Mouse (Mus musculus) layer of hippocampus, adult 8-10 months (tissue): Measurements from ENCODE around the gene Jpt1. TPM values are rescaled to one million over a fixed set of nuclear protein-coding genes. Genes with fewer than 3 reads are reported as not detected.
"Not testable (repeated sequence)": the region's sequence is repeated elsewhere in the genome, so short reads cannot be mapped to it uniquely, and the experiment has no call there.

Experiments used
- DNase-seq, 2 experiments: peaks; one replicate each; pipeline ENCODE4 v3.0.0; 2022; ENCODE audit warnings: low spot score in 2 of 2
- total RNA-seq, 4 experiments: library from RNA; stranded (reverse); gene quantifications; 2 replicates each; pipeline ENCODE4 v1.2.4; 2022

Gene Jpt1
- total RNA-seq: 100 to 1,000 TPM; 109 to 139 (median 124) TPM

- DNase-seq: peak; percentile 95 to 97
These were observed at the start of gene Jpt1 for GRCm38 (mm10) chr11:115514238-115514663. TSS of gene Jpt1 (minus strand) at chr11:115514387.

GRCm38 (mm10) chr11:115563406-115563805 lies 49.2 kb upstream of the Jpt1 start:
- DNase-seq: no peak

- no peak for DNase-seq
These were observed 41.5 kb upstream of the Jpt1 start for GRCm38 (mm10) chr11:115555717-115556116.

- DNase-seq: no peak
These were observed 38.6 kb upstream of the Jpt1 start for GRCm38 (mm10) chr11:115552783-115553182.

GRCm38 (mm10) chr11:115543571-115543970 lies 29.4 kb upstream of the Jpt1 start:
- no peak for DNase-seq

GRCm38 (mm10) chr11:115538045-115538444 lies 23.9 kb upstream of the Jpt1 start:
- DNase-seq: no peak

GRCm38 (mm10) chr11:115536856-115537568 lies 22.8 kb upstream of the Jpt1 start:
- peak; percentile 41 to 63 for DNase-seq

GRCm38 (mm10) chr11:115536038-115536681 lies 22.0 kb upstream of the Jpt1 start, which contains the start of gene Sumo2:
TSS of gene Sumo2 (minus strand) at chr11:115536276.
- DNase-seq: peak; percentile 93 to 97

- DNase-seq: peak in 1 of 2 experiments; percentile 30
These were observed 21.3 kb upstream of the Jpt1 start for GRCm38 (mm10) chr11:115535401-115536037.

- DNase-seq: no peak
These were observed 20.7 kb upstream of the Jpt1 start for GRCm38 (mm10) chr11:115534759-115535371.

GRCm38 (mm10) chr11:115526446-115526845 lies 12.3 kb upstream of the Jpt1 start:
- DNase-seq: not testable (repeated sequence)

GRCm38 (mm10) chr11:115522703-115523102 lies 8.5 kb upstream of the Jpt1 start:
- no peak for DNase-seq

GRCm38 (mm10) chr11:115522238-115522637 lies 8.1 kb upstream of the Jpt1 start:
- DNase-seq: no peak

GRCm38 (mm10) chr11:115521080-115521479 lies 6.9 kb upstream of the Jpt1 start:
- no peak for DNase-seq

GRCm38 (mm10) chr11:115520218-115520617 lies 6.0 kb upstream of the Jpt1 start:
- no peak for DNase-seq

GRCm38 (mm10) chr11:115519581-115519980 lies 5.4 kb upstream of the Jpt1 start:
- no peak for DNase-seq

- DNase-seq: no peak
These were observed 4.5 kb upstream of the Jpt1 start for GRCm38 (mm10) chr11:115518693-115519092.

- DNase-seq: no peak
These were observed 2.8 kb upstream of the Jpt1 start for GRCm38 (mm10) chr11:115516942-115517341.

- no peak for DNase-seq
These were observed 834 bp upstream of the Jpt1 start for GRCm38 (mm10) chr11:115515021-115515420.

GRCm38 (mm10) chr11:115513271-115514237 lies 633 bp downstream of the Jpt1 start:
- DNase-seq: peak in 1 of 2 experiments; percentile 44
